8 mouse cellular contexts compared by ENCODE assay signal in the genomic region with DNA sequence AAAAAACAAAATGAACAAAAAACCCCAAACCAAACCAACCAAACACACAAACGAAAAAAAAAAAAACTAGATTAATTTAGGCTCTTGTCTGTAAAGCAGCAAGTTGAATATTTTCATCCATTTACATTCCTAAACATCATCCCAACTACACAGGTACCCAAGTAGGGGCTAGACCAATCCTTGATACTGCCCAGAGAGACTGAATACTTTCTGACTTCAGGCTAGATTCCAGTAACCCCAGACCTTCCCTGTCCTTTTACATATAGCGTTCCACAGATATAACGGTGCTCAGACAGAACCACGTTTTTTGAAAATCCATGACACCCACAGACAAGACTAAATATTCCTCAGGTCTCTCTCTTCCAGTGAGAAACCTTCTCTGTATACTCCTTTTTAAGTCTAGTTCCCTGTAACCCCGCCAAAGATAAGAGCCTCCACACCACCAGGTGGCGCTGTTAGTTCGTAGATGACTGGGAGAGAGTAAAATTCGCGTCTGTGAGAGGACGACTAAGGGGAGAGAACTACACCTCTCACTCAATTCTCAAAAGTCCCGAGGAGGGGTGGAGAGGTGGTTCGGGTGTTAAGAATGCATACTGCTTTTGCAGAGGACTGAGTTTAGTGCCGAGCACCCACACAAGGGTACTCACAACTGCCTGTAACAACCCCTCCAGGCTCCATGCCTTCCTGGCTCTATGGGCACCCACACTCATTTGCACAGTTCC. TPM values are rescaled to one million over a fixed set of nuclear protein-coding genes. Genes with fewer than 3 reads are reported as not detected.
DNase-seq lines count a peak whose midpoint lies in the region; ATAC-seq and TF ChIP-seq lines count a peak whose summit lies in the region.

No protein-coding gene starts in this region.

- DNase-seq in heart, embryonic 10.5 days (ENCODE audit: low spot score), result peak; percentile 88
- DNase-seq in limb, embryonic 14.5 days (ENCODE audit: low spot score), result peak; percentile 87
- DNase-seq in spleen, adult 2 months (ENCODE audit: low read depth in 1 of 2, low spot score in 2 of 2), result peak; percentile 65 to 83

- H3K36me3 ChIP-seq in erythroblast, embryonic 14.5 days (ENCODE audit: control insufficient read depth), result no peaks in the 10 kb centered on the region
- no peaks in the 10 kb centered on the region for H3K36me3 ChIP-seq in embryonic facial prominence, embryonic 13.5 days
- no peaks in the 10 kb centered on the region for H3K36me3 ChIP-seq in heart, embryonic 10.5 days
- no peaks in the 10 kb centered on the region for H3K36me3 ChIP-seq in kidney, embryonic 14.5 days (ENCODE audit: control insufficient read depth, insufficient read depth, low read length)
- H3K36me3 ChIP-seq in limb, embryonic 14.5 days (ENCODE audit: control insufficient read depth, insufficient read depth, low read length), result no peaks in the 10 kb centered on the region
- H3K36me3 ChIP-seq in midbrain, embryonic 16.5 days (ENCODE audit: control insufficient read depth, insufficient read depth, low read length), result no peaks in the 10 kb centered on the region
- no peaks in the 10 kb centered on the region for H3K36me3 ChIP-seq in spleen, adult 2 months (ENCODE audit: control insufficient read depth, insufficient read depth, low read length)

- no peaks in the 10 kb centered on the region for H3K9me3 ChIP-seq in erythroblast, embryonic 14.5 days (ENCODE audit: control insufficient read depth, low read length)
- no peaks in the 10 kb centered on the region for H3K9me3 ChIP-seq in embryonic facial prominence, embryonic 13.5 days
- no peaks in the 10 kb centered on the region for H3K9me3 ChIP-seq in heart, embryonic 10.5 days
- no peaks in the 10 kb centered on the region for H3K9me3 ChIP-seq in kidney, embryonic 14.5 days (ENCODE audit: control insufficient read depth, low read length)
- no peaks in the 10 kb centered on the region for H3K9me3 ChIP-seq in limb, embryonic 14.5 days (ENCODE audit: control insufficient read depth, low read length)
- no peaks in the 10 kb centered on the region for H3K9me3 ChIP-seq in midbrain, embryonic 16.5 days (replicated peaks; ENCODE audit: control insufficient read depth, low read length, poor library complexity, severe bottlenecking)

- 11% methylated on average over 13 of the region's 13 CpGs for WGBS in embryonic facial prominence, embryonic 13.5 days
- WGBS in heart, embryonic 10.5 days, result 10% methylated on average over 13 of the region's 13 CpGs
- 10% methylated on average over 13 of the region's 13 CpGs for WGBS in kidney, embryonic 14.5 days
- WGBS in limb, embryonic 14.5 days, result 11% methylated on average over 13 of the region's 13 CpGs
- WGBS in midbrain, embryonic 16.5 days, result 10% methylated on average over 13 of the region's 13 CpGs
- 14% methylated on average over 13 of the region's 13 CpGs for WGBS in spleen, adult 2 months

- no peak for ATAC-seq in erythroblast, adult 5-6 weeks (replicated peaks; ENCODE audit: low FRiP score, poor library complexity, severe bottlenecking)
- ATAC-seq in embryonic facial prominence, embryonic 13.5 days (ENCODE audit: insufficient number of reproducible peaks, insufficient read depth, low FRiP score, low TSS enrichment, low read depth), result peak; percentile 69
- ATAC-seq in kidney, embryonic 14.5 days (ENCODE audit: low FRiP score, low TSS enrichment), result peak; percentile 76
- ATAC-seq in limb, embryonic 14.5 days (ENCODE audit: low FRiP score, low read depth), result peak; percentile 91
- ATAC-seq in midbrain, embryonic 16.5 days, result peak; percentile 90

- peak overlapping the region; percentile 76 for H3K9ac ChIP-seq in embryonic facial prominence, embryonic 13.5 days
- H3K9ac ChIP-seq in kidney, embryonic 14.5 days (ENCODE audit: low read depth, low read length), result peak overlapping the region; percentile 65
- peak overlapping the region; percentile 57 for H3K9ac ChIP-seq in limb, embryonic 14.5 days (ENCODE audit: low read depth, low read length, severe bottlenecking)
- peak overlapping the region; percentile 55 for H3K9ac ChIP-seq in midbrain, embryonic 16.5 days (ENCODE audit: low read depth, low read length)

- peaks cover 1% of the 10 kb centered on the region; the same call in 1 of the 2 replicates for H3K4me1 ChIP-seq in erythroblast, embryonic 14.5 days (ENCODE audit: control insufficient read depth)
- no peaks in the 10 kb centered on the region for H3K4me1 ChIP-seq in embryonic facial prominence, embryonic 13.5 days
- no peaks in the 10 kb centered on the region for H3K4me1 ChIP-seq in heart, embryonic 10.5 days
- H3K4me1 ChIP-seq in kidney, embryonic 14.5 days (ENCODE audit: control insufficient read depth, insufficient read depth, low read length), result no peaks in the 10 kb centered on the region
- H3K4me1 ChIP-seq in limb, embryonic 14.5 days (ENCODE audit: control insufficient read depth, insufficient read depth, low read length), result no peaks in the 10 kb centered on the region
- H3K4me1 ChIP-seq in midbrain, embryonic 16.5 days (ENCODE audit: control insufficient read depth, insufficient read depth, low read length), result no peaks in the 10 kb centered on the region
- no peaks in the 10 kb centered on the region for H3K4me1 ChIP-seq in spleen, adult 2 months (ENCODE audit: control insufficient read depth, insufficient read depth, insufficient read length)

- no peak for TF ChIP-seq POLR2A in limb, embryonic 14.5 days (IDR thresholded peaks at IDR 0.05; ENCODE audit: borderline replicate concordance, extremely low read depth, insufficient read depth, insufficient read length)
- no peak for TF ChIP-seq POLR2A in spleen, adult 2 months (IDR thresholded peaks at IDR 0.05; ENCODE audit: low read depth, low read length)

- TF ChIP-seq CTCF in spleen, adult 2 months (IDR thresholded peaks at IDR 0.05; ENCODE audit: extremely low read depth, insufficient read depth, insufficient read length, insufficient replicate concordance), result peak; percentile 58; the same call in 1 of the 2 replicates

- peak overlapping the region; percentile 52 for H3K4me3 ChIP-seq in erythroblast, embryonic 14.5 days (replicated peaks)
- peak overlapping the region; percentile 53 for H3K4me3 ChIP-seq in embryonic facial prominence, embryonic 13.5 days
- H3K4me3 ChIP-seq in heart, embryonic 10.5 days, result peak overlapping the region; percentile 65
- H3K4me3 ChIP-seq in kidney, embryonic 14.5 days (ENCODE audit: low read length), result peak overlapping the region; percentile 49
- H3K4me3 ChIP-seq in limb, embryonic 14.5 days (replicated peaks; ENCODE audit: low read length), result peak overlapping the region; percentile 44
- peak overlapping the region; percentile 46 for H3K4me3 ChIP-seq in midbrain, embryonic 16.5 days (ENCODE audit: low read depth, low read length)
- H3K4me3 ChIP-seq in spleen, adult 2 months (ENCODE audit: extremely low read depth, insufficient read depth, insufficient read length), result peak overlapping the region; percentile 46; the same call in 1 of the 2 replicates

- no peaks in the 10 kb centered on the region for H3K27me3 ChIP-seq in erythroblast, embryonic 14.5 days (ENCODE audit: control insufficient read depth)
- no peaks in the 10 kb centered on the region for H3K27me3 ChIP-seq in embryonic facial prominence, embryonic 13.5 days
- no peaks in the 10 kb centered on the region for H3K27me3 ChIP-seq in heart, embryonic 10.5 days (ENCODE audit: insufficient read depth, poor library complexity, severe bottlenecking)
- H3K27me3 ChIP-seq in kidney, embryonic 14.5 days (ENCODE audit: control insufficient read depth, insufficient read depth, low read length), result no peaks in the 10 kb centered on the region
- no peaks in the 10 kb centered on the region for H3K27me3 ChIP-seq in limb, embryonic 14.5 days (ENCODE audit: control insufficient read depth, insufficient read depth, low read length)
- no peaks in the 10 kb centered on the region for H3K27me3 ChIP-seq in midbrain, embryonic 16.5 days (ENCODE audit: control insufficient read depth, insufficient read depth, low read depth, low read length)
- H3K27me3 ChIP-seq in spleen, adult 2 months (ENCODE audit: control insufficient read depth, insufficient read depth, low read length), result no peaks in the 10 kb centered on the region

- peak overlapping the region; percentile 69; the same call in 1 of the 2 replicates for H3K27ac ChIP-seq in embryonic facial prominence, embryonic 13.5 days
- H3K27ac ChIP-seq in heart, embryonic 10.5 days, result peak overlapping the region; percentile 81
- peak overlapping the region; percentile 30; the same call in 1 of the 2 replicates for H3K27ac ChIP-seq in kidney, embryonic 14.5 days (ENCODE audit: low read depth, low read length)
- 0 out of 2 replicates have a peak overlapping the region, but pooled peaks have one; percentile 48 for H3K27ac ChIP-seq in limb, embryonic 14.5 days (replicated peaks; ENCODE audit: low read depth, low read length)
- peak overlapping the region; percentile 0; the same call in 1 of the 2 replicates for H3K27ac ChIP-seq in midbrain, embryonic 16.5 days (ENCODE audit: low read length)
- peak overlapping the region; percentile 26; the same call in 1 of the 2 replicates for H3K27ac ChIP-seq in spleen, adult 2 months (ENCODE audit: insufficient read depth, low read length)

- H3K4me2 ChIP-seq in embryonic facial prominence, embryonic 13.5 days, result peak overlapping the region; percentile 64
- peak overlapping the region; percentile 52 for H3K4me2 ChIP-seq in kidney, embryonic 14.5 days (replicated peaks; ENCODE audit: low read depth, low read length)
- peak overlapping the region; percentile 60 for H3K4me2 ChIP-seq in limb, embryonic 14.5 days (replicated peaks; ENCODE audit: low read depth, low read length, severe bottlenecking)
- peak overlapping the region; percentile 48 for H3K4me2 ChIP-seq in midbrain, embryonic 16.5 days (ENCODE audit: low read length)

RNA-seq across cellular contexts. Expression of a gene that starts 31.2 kb away (rescaled TPM):
- polyA plus RNA-seq in erythroblast, embryonic 14.5 days (2012), result not detected in 2 replicates
- not detected in 2 replicates for total RNA-seq in erythroblast, adult 5-6 weeks (2015; ENCODE audit: low replicate concordance)
- not detected in 2 replicates for total RNA-seq in erythroblast, adult 5-6 weeks (2017; ENCODE audit: low replicate concordance)
- polyA plus RNA-seq in embryonic facial prominence, embryonic 13.5 days (2015; fragmentation: Nextera tagmentation; extraction: Ambion mirVana), result 2.7 and 3.9 TPM in 2 replicates
- 4.7 and 5.5 TPM in 2 replicates for polyA plus RNA-seq in heart, embryonic 10.5 days (2016; fragmentation: Nextera tagmentation; extraction: Ambion mirVana)
- 9.3 and 13.4 TPM in 2 replicates for polyA plus RNA-seq in kidney, embryonic 14.5 days (2014; fragmentation: Nextera tagmentation; extraction: Ambion mirVana)
- polyA plus RNA-seq in limb, embryonic 14.5 days (2012; rRNA removed), result 2.6 and 3.3 TPM in 2 replicates
- polyA plus RNA-seq in limb, embryonic 14.5 days (2014; fragmentation: Nextera tagmentation; extraction: Ambion mirVana), result 1.6 and 2.0 TPM in 2 replicates
- 2.8 and 3.2 TPM in 2 replicates for polyA plus RNA-seq in midbrain, embryonic 16.5 days (2015; fragmentation: Nextera tagmentation; extraction: Ambion mirVana)
- polyA plus RNA-seq in spleen, adult 2 months (2012; rRNA removed), result 2.9 and 3.5 TPM in 2 replicates

RNA-seq across cellular contexts. Expression of a gene that starts 49.5 kb away (rescaled TPM):
- polyA plus RNA-seq in erythroblast, embryonic 14.5 days (2012), result not detected in 2 replicates
- not detected in 2 replicates for total RNA-seq in erythroblast, adult 5-6 weeks (2015; ENCODE audit: low replicate concordance)
- not detected in 2 replicates for total RNA-seq in erythroblast, adult 5-6 weeks (2017; ENCODE audit: low replicate concordance)
- polyA plus RNA-seq in embryonic facial prominence, embryonic 13.5 days (2015; fragmentation: Nextera tagmentation; extraction: Ambion mirVana), result not detected in 2 replicates
- polyA plus RNA-seq in heart, embryonic 10.5 days (2016; fragmentation: Nextera tagmentation; extraction: Ambion mirVana), result not detected in 2 replicates
- polyA plus RNA-seq in kidney, embryonic 14.5 days (2014; fragmentation: Nextera tagmentation; extraction: Ambion mirVana), result not detected in 2 replicates
- polyA plus RNA-seq in limb, embryonic 14.5 days (2012; rRNA removed), result not detected in 2 replicates
- not detected in 2 replicates for polyA plus RNA-seq in limb, embryonic 14.5 days (2014; fragmentation: Nextera tagmentation; extraction: Ambion mirVana)
- not detected in 2 replicates for polyA plus RNA-seq in midbrain, embryonic 16.5 days (2015; fragmentation: Nextera tagmentation; extraction: Ambion mirVana)
- 0.06 and 0.08 TPM in 2 replicates for polyA plus RNA-seq in spleen, adult 2 months (2012; rRNA removed)

RNA-seq across cellular contexts. Expression of a gene that starts 59.4 kb away (rescaled TPM):
- 0.26 and 0.61 TPM in 2 replicates for polyA plus RNA-seq in erythroblast, embryonic 14.5 days (2012)
- 28.2 and 35.7 TPM in 2 replicates for total RNA-seq in erythroblast, adult 5-6 weeks (2015; ENCODE audit: low replicate concordance)
- total RNA-seq in erythroblast, adult 5-6 weeks (2017; ENCODE audit: low replicate concordance), result 20.2 and 22.2 TPM in 2 replicates
- polyA plus RNA-seq in embryonic facial prominence, embryonic 13.5 days (2015; fragmentation: Nextera tagmentation; extraction: Ambion mirVana), result 80.8 and 84.2 TPM in 2 replicates
- 53.3 and 54.3 TPM in 2 replicates for polyA plus RNA-seq in heart, embryonic 10.5 days (2016; fragmentation: Nextera tagmentation; extraction: Ambion mirVana)
- polyA plus RNA-seq in kidney, embryonic 14.5 days (2014; fragmentation: Nextera tagmentation; extraction: Ambion mirVana), result 75.3 and 75.5 TPM in 2 replicates
- polyA plus RNA-seq in limb, embryonic 14.5 days (2012; rRNA removed), result 80.2 and 94.4 TPM in 2 replicates
- polyA plus RNA-seq in limb, embryonic 14.5 days (2014; fragmentation: Nextera tagmentation; extraction: Ambion mirVana), result 111 and 132 TPM in 2 replicates
- 14.9 and 17.1 TPM in 2 replicates for polyA plus RNA-seq in midbrain, embryonic 16.5 days (2015; fragmentation: Nextera tagmentation; extraction: Ambion mirVana)
- polyA plus RNA-seq in spleen, adult 2 months (2012; rRNA removed), result 106 and 129 TPM in 2 replicates

Comparison
In these comparisons a context has a peak if more than half of its experiments do, and no peak if none do; other contexts are left out.
1. H3K27ac ChIP-seq: peak in every context shown above with its lines; median percentile 81 in heart, embryonic 10.5 days; 69 in embryonic facial prominence, embryonic 13.5 days; 48 in limb, embryonic 14.5 days; 30 in kidney, embryonic 14.5 days; 26 in spleen, adult 2 months; 0 in midbrain, embryonic 16.5 days.